Mouse (Mus musculus) adrenal gland, postnatal 4 days (tissue): ENCODE data around the gene Fat1. TPM values are rescaled to one million over a fixed set of nuclear protein-coding genes. Genes with fewer than 3 reads are reported as not detected.

Experiments
- DNase-seq, 2 experiments: peaks; one replicate each; pipeline ENCODE4 v3.0.0; 2021 to 2022; ENCODE audit warnings: low spot score in 2 of 2, mixed read lengths in 2 of 2
- total RNA-seq, 2 experiments: library from RNA; stranded (reverse); gene quantifications; 2 replicates each; pipeline ENCODE4 v1.2.3; 2021

Fat1 gene
- total RNA-seq, 2 experiments from 2014 or later: 75.5 to 90.7 TPM

GRCm38 (mm10) chr8:45001577-45002197 is 66.4 kb downstream of the Fat1 start:
- no peak for DNase-seq

DNA sequence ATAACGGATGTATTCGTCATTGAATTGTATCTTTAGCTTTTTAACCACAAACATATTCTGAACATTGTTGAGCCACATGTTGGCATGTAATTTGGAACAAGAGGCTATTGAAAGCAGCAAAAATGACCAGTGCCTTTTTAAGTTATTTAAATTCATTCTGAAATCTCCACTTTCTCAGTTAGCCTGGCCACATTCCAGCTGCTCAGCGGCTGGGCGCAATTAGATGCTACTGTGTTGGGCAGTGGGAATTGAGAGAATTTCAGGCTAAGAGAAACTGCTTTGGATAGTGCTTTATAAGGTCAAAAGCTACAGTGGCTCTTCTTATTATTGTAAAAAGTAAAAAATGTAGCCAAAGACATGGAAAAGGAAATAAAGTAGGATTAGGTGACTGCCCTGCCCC is 67.4 kb downstream of the Fat1 start:
- DNase-seq: no peak

DNA sequence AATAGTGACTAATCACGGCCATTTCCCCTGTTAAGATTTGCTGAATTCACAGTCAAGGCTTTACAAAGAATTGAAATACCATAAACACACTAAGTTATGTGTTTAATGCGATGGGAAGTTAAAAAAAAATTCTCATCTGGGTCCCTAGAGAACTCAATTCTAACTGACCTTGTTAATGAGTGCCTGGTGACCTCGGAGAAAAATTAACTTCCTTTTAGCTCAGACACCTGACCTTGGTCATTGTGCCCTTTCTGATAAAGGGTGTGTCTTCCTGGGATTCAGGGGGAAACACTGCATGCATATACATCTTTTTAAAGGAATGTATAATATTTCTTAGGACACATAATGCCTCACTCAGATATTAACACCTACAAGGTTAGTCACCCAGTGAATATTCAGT is 68.8 kb downstream of the Fat1 start:
- no peak for DNase-seq

GRCm38 (mm10) chr8:45010685-45011084 is 75.4 kb downstream of the Fat1 start:
- DNase-seq: peak in 1 of 2 experiments; percentile 46

DNA sequence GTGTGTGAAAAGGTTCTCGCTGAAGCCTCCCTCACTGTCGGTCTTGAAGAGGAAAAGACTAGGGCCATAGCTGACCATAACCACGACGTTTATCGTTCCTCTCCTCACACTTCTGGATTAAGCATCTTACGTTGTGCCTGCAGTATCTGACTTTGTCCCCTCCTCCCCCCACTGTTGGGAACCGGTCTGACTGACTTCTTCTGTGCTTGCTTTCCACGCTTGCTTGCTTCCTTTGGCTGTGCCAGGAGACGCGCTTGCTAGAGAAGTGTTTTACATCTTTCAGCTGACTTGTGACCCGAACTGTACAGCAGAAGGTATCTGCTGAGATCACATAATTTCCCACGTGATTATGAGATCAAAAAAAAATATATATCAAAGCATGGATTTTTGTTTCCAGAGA is 76.5 kb downstream of the Fat1 start:
- no peak for DNase-seq

GRCm38 (mm10) chr8:45013852-45014251 is 78.6 kb downstream of the Fat1 start:
- no peak for DNase-seq

DNA sequence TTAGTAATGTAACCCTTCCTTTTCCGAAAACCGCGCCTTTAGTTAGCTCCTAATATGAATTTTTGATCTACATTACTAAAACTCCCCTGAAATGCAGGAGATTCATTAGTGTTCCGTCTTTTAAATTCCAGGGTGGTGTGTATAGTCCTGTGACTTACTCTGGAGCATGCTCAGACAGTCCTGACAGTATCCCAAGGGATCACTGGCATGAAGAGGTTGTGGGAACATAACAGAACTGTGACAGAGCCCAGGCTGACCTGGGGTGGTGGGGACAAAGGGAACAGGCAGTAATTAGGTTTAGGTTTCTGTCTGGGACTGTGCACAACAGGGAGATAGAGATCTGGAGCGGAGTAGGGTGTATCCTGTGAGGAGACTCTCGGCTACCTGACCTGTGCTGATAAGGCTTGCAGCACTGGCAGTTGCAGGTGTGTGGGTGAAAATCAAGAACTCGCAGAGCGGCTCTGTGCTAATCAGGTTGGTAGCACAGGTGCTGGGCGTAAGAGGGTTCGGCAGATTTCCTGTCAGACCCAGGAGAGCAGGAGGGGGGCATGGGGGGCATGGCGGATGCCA is 79.3 kb downstream of the Fat1 start:
- no peak for DNase-seq

- no peak for DNase-seq
Measured at GRCm38 (mm10) chr8:45015876-45016275, 80.6 kb downstream of the Fat1 start.

DNA sequence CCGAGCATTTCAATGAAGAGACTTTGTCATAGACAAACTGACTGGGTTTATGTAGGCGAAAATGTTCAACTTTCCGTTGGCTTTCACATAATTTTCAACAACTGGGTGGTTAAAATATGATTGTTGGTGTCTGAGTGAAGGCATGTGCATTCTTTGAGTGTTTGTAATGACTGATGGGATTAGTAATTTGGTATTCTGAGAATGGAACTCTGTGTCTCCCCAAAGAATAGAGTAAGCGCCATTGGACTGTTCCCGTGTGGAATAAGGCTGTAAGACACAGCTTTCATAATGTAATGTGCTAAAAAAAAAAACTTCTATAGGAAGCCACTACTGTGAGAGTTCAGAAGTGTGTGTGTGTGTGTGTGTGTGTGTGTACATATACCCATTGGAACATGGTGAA is 84.0 kb downstream of the Fat1 start:
- no peak for DNase-seq

- DNase-seq: no peak
Measured at GRCm38 (mm10) chr8:45021171-45021570, 85.9 kb downstream of the Fat1 start.

- DNase-seq: no peak
Measured at GRCm38 (mm10) chr8:45021911-45022665, 86.8 kb downstream of the Fat1 start.

- DNase-seq: no peak
Measured at GRCm38 (mm10) chr8:45028081-45028497, 92.8 kb downstream of the Fat1 start.

GRCm38 (mm10) chr8:45038350-45038749 is 103.1 kb downstream of the Fat1 start:
- no peak for DNase-seq

GRCm38 (mm10) chr8:45044160-45044559 is 108.9 kb downstream of the Fat1 start:
- no peak for DNase-seq

DNA sequence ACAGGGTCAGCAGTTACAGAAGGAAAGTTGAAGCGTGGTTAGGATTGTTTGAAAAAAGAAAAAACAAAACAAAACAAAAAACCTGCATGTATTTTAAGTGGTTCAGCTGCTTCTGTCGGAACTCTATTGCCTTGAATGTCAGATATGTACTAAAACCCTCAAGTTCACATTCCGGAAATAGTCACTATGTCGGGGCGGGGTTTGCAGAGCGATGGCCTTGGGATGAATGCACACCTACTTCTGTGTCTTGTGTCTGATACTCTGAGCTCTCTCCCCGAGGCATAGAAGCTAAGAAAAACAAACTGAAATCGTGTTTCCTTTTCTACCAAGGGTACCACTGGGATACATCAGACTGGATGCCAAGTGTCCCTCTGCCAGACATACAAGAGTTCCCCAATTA is 115.2 kb downstream of the Fat1 start:
- no peak for DNase-seq

DNA sequence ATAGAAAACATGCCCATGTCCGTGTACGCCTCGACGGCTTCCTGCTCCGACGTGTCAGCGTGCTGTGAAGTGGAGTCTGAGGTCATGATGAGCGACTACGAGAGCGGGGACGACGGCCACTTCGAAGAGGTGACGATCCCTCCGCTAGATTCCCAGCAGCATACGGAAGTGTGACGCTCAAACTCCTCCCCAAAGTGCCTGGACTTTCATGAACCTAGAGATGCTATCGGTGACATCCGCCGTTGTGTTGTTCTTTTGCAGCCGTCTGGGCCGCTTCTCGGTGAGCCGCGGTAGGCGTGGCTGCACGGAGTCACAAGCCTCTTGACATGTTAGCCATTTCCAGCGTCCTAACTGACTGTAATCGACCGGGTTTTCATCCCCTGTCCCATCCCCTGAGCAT is 116.0 kb downstream of the Fat1 start:
- DNase-seq: no peak

DNA sequence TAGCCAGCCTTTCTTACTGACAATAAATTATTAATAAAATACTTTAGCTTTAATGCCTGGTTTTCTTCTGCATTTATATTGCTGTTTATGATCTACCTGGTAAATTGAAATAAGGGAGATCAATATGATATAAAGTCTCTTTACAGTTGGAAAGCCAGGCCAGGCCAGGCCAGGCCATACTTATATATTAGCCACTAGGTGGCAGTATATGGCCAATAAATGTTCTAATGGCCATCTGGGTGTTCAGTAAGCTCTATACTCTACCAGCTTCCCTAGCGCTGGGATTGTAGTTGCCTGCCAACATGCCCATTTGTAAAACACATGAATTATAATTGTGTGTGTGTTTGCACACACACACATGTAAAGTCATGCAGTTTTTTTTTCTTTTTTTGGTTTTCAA is 117.0 kb downstream of the Fat1 start:
- DNase-seq: no peak

GRCm38 (mm10) chr8:45052618-45053017 is 117.4 kb downstream of the Fat1 start:
- DNase-seq: no peak

DNA sequence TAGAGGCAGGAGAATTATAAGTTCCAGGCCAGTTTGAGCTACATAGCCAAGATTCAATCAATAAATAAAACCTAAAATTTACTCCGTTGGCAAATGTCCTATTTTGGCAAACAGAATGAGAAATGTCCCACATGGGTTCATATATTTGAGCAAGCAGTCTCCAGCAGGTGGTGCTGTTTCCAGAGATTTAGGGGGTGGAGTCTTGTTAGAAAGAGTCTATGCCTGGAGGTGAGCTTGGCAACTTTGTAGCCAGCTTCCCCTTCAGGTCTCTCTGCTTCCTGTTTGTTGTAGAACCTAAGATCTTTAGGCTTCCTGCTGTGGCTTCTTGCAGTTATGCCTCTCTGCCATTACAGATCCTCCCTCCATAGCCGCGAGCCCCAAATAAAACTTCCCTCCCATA is 120.3 kb downstream of the Fat1 start:
- no peak for DNase-seq

GRCm38 (mm10) chr8:45056810-45057209 is 121.6 kb downstream of the Fat1 start:
- DNase-seq: no peak

DNA sequence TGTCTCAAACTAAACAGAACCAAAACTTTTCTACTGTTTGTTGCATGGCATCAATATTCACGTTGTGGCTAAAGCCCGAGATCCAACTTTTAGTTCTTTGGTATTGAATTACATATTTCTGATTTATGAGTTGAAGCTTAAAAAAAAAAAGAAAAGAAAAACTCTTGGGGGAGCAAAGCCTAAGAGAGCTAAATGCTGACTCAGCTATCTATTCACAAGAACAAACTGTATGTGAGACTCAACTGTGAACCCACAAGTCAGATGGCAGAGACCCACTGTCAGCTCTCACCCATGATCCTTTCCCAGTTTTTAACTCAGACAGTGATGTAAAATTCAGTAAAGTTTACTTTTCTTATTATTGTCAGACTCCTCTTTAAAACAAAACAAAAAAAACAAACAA is 124.8 kb downstream of the Fat1 start:
- no peak for DNase-seq

GRCm38 (mm10) chr8:45062311-45062710 is 127.1 kb downstream of the Fat1 start:
- DNase-seq: no peak
